Comparison of ENCODE assay signal across 18 mouse cellular contexts in the genomic region with DNA sequence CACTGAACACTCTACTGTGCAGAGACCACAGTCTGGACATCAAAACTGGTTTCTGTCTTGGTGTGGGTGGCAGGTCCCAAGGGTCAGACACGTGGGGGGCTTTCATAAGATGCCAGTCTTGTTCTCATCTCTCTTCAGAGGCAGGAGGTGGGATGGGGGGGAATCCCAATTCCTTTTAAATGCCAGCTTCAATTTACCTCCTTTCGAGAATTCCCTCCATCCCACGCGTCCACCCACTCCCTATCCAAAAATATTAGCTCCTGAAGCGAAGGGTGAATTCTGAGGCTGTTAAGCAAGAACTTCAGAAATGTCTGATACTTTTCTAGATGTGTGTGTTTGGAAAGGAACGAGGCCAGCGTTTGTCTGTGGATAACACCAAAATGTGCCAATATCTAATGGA.
DNase-seq lines count a peak whose midpoint lies in the region; TF ChIP-seq lines count a peak whose summit lies in the region.
"Had no signal": no experiment of that assay in that cellular context is flagged by ENCODE, and none has a peak within 500 bp of the region (broad histone marks: within the 10 kb centered on the region; RNA-seq: fewer than 3 reads in every experiment).

No protein-coding gene starts in this region.

- WGBS in olfactory bulb, adult 2 months = 55% methylated on average over 7 of the region's 7 CpGs

- no peak for TF ChIP-seq POLR2A in olfactory bulb, adult 2 months (IDR thresholded peaks at IDR 0.05; ENCODE audit: insufficient read depth, low read depth, low read length)

- TF ChIP-seq CTCF in olfactory bulb, adult 2 months (IDR thresholded peaks at IDR 0.05; ENCODE audit: insufficient read depth, low read depth, low read length) = no peak

- DNase-seq in frontal cortex, postnatal 36 days (ENCODE audit: low spot score in 2 of 2) = peak; percentile 51 to 60
- no peak for DNase-seq in frontal cortex, postnatal 10 days (ENCODE audit: low spot score in 2 of 2)
- DNase-seq in left cerebral cortex, adult 11 months (ENCODE audit: low spot score) = peak; percentile 52
- DNase-seq in left cerebral cortex, postnatal 36 days (ENCODE audit: low spot score in 2 of 2) = no peak
- DNase-seq in right cerebral cortex, adult 2 months (ENCODE audit: low spot score in 2 of 2) = peak; percentile 58 to 71
- DNase-seq in right cerebral cortex, postnatal 14 days = no peak
- DNase-seq in kidney, adult 18-20 months = no peak
- DNase-seq: adrenal gland, postnatal 14 days; B cell, adult 2 months; cerebellum, adult 18-20 months; cerebellum, adult 9-11 months; cerebellum, postnatal 36 days; gastrocnemius, postnatal 10 days; heart, adult 2 months; heart, postnatal 36 days had no signal

- intact Hi-C loops in left cerebral cortex, postnatal 36 days (cut with DNase I) = loop anchor here (5.0 kb wide), 2 partner anchors 39 to 56 kb away; no protein-coding TSS in a partner anchor

- no peak overlapping the region for H3K4me3 ChIP-seq in olfactory bulb, adult 2 months (ENCODE audit: insufficient read depth, low read depth, low read length)
- H3K4me3 ChIP-seq: forebrain, embryonic 10.5 days; heart, adult 2 months; hindbrain, embryonic 12.5 days had no signal

- H3K27ac ChIP-seq in olfactory bulb, adult 2 months (ENCODE audit: insufficient read depth, low read depth, low read length) = peak overlapping the region; percentile 27; the same call in 1 of the 2 replicates
- H3K27ac ChIP-seq: forebrain, embryonic 10.5 days; heart, adult 2 months; hindbrain, embryonic 12.5 days had no signal

- H3K4me1 ChIP-seq in olfactory bulb, adult 2 months (ENCODE audit: control insufficient read depth, insufficient read depth, low read length) = peaks cover 23% of the 10 kb centered on the region

Comparison
In these comparisons a context has a peak if more than half of its experiments do, and no peak if none do; other contexts are left out.
1. DNase-seq: peak in frontal cortex, postnatal 36 days (2 of 2), left cerebral cortex, adult 11 months (single experiment) and right cerebral cortex, adult 2 months (2 of 2); none in frontal cortex, postnatal 10 days (0 of 2), left cerebral cortex, postnatal 36 days (0 of 2), right cerebral cortex, postnatal 14 days (single experiment) and kidney, adult 18-20 months (single experiment).